Mouse (Mus musculus) small intestine, adult 2 months (tissue): ENCODE measurements around the gene Mamdc2.

ENCODE experiments used
- CTCF ChIP-seq: fragments of 200-500 bp; IDR thresholded peaks from 2 replicates; pipeline ENCODE4 v1.5.1; 2012; ENCODE audit warnings: low read depth, mild to moderate bottlenecking, control low read depth, inconsistent platforms, low read length, moderate library complexity, mixed read lengths; ENCODE audit not compliant: insufficient replicate concordance, insufficient read length; ENCODE audit errors: extremely low read depth
- POLR2A ChIP-seq: fragments of 200-500 bp; IDR thresholded peaks from 2 replicates; pipeline ENCODE4 v1.6.1; 2012; ENCODE audit warnings: low read depth, mild to moderate bottlenecking, control low read depth, inconsistent platforms, low read length, moderate library complexity

GRCm38 (mm10) chr19:23354738-23355137 lies 93.5 kb downstream of the Mamdc2 start:
- TF ChIP-seq CTCF (no peak), POLR2A (no peak)
